Mouse (Mus musculus) ES-E14 (cell line): Measurements from ENCODE around the gene Epb41l5. TPM values are rescaled to one million over a fixed set of nuclear protein-coding genes. Genes with fewer than 3 reads are reported as not detected.

Experiments used
- DNase-seq: peaks from one replicate; pipeline ENCODE4 v3.0.0-alpha.2; 2013; ENCODE audit warnings: low read depth, low spot score
- H3K27ac ChIP-seq: 2 replicates; pipeline ENCODE4 v1.5.1; 2012; ENCODE audit warnings: low read depth, mild to moderate bottlenecking, low read length, moderate library complexity, mixed read lengths; ENCODE audit not compliant: poor library complexity, insufficient read depth, severe bottlenecking
- H3K36me3 ChIP-seq: 2 replicates; pipeline ENCODE4 v1.6.1; 2012; ENCODE audit warnings: mild to moderate bottlenecking, low read length, moderate library complexity, mixed read lengths; ENCODE audit not compliant: control insufficient read depth, poor library complexity, insufficient read depth, severe bottlenecking
- H3K4me1 ChIP-seq, 2 experiments: fragments of 150-350 bp in 1 of 2; sonication (generic) in 1 of 2; 2 replicates each; pipeline ENCODE4 v1.6.1; 2012; ENCODE audit warnings: low read length in 2 of 2, mild to moderate bottlenecking in 1 of 2, mixed read lengths in 1 of 2; ENCODE audit not compliant: control insufficient read depth in 2 of 2, insufficient read depth in 2 of 2, poor library complexity in 1 of 2
- H3K4me3 ChIP-seq, 2 experiments: fragments of 150-350 bp in 1 of 2; sonication (generic) in 1 of 2; 2 replicates each; pipeline ENCODE4 v1.5.1; 2012; ENCODE audit warnings: low read length in 2 of 2, low read depth in 1 of 2, mild to moderate bottlenecking in 1 of 2, mixed read lengths in 1 of 2; ENCODE audit not compliant: insufficient read depth in 1 of 2, poor library complexity in 1 of 2, severe bottlenecking in 1 of 2
- H3K9ac ChIP-seq: 2 replicates; pipeline ENCODE4 v1.6.1; 2012; ENCODE audit warnings: low read depth, mild to moderate bottlenecking, low read length, mixed read lengths; ENCODE audit not compliant: poor library complexity, insufficient read depth, severe bottlenecking
- H3K9me3 ChIP-seq: fragments of 150-350 bp; sonication (generic); 2 replicates; pipeline ENCODE4 v1.6.1; 2012; ENCODE audit warnings: low read depth, mild to moderate bottlenecking, low read length; ENCODE audit not compliant: control insufficient read depth, insufficient read depth
- CHD2 ChIP-seq: IDR thresholded peaks from 2 replicates; pipeline ENCODE4 v1.6.1; 2014; ENCODE audit warnings: mild to moderate bottlenecking, low read depth, low read length, inconsistent platforms
- HCFC1 ChIP-seq: IDR thresholded peaks from 2 replicates; pipeline ENCODE4 v1.6.1; 2012; ENCODE audit warnings: low read length, inconsistent platforms, borderline replicate concordance; ENCODE audit not compliant: insufficient read depth
- MAFK ChIP-seq: IDR thresholded peaks from 2 replicates; pipeline ENCODE4 v1.6.1; 2014; ENCODE audit warnings: mild to moderate bottlenecking, low read depth, low read length, inconsistent platforms; ENCODE audit not compliant: insufficient read depth
- ZC3H11A ChIP-seq: IDR thresholded peaks from 2 replicates; pipeline ENCODE4 v1.6.1; 2012; ENCODE audit warnings: low read depth, mild to moderate bottlenecking, inconsistent platforms, low read length, borderline replicate concordance
- ZNF384 ChIP-seq: IDR thresholded peaks from 2 replicates; pipeline ENCODE4 v1.6.1; 2012; ENCODE audit warnings: low read depth, low read length, inconsistent platforms
- in situ Hi-C, 2 experiments: fragments of 600-800 bp; cut with MboI; formaldehyde crosslinking; loops; one replicate each; pipeline ENCODE4 v1.15.1; 2025; ENCODE audit warnings: low sequenced_read_pairs in 2 of 2, inconsistent platforms in 1 of 2; ENCODE audit not compliant: unreplicated experiment in 2 of 2
- total RNA-seq: library from RNA; depleted of rRNA; stranded (reverse); fragments of 300-350 nt; gene quantifications from 2 replicates; pipeline ENCODE4 v1.2.3, GENCODE M21; 2012

Epb41l5 gene
- total RNA-seq, 1 experiment, result 13.4 TPM

DNA sequence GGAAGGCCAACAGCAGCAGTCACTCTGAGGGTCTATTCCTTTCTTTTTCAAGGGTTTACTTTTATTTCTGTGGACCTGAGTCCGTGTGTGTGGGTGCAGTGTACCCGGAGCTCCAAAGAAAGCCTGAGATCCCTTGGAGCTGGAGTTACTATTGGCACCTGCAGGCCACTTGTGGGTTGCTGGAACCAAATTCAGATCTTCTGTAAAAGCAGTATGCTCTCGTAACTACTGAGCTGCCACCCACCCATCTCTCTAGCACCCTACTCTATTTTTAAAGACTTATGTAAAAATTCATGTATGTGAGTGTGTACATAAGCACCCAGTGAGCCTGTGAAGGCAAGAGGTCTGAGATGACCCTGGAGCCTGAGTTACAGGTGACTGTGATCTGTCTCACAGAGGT, 43.4 kb downstream of the Epb41l5 start:
- in situ Hi-C loops, result no loop called here

DNA sequence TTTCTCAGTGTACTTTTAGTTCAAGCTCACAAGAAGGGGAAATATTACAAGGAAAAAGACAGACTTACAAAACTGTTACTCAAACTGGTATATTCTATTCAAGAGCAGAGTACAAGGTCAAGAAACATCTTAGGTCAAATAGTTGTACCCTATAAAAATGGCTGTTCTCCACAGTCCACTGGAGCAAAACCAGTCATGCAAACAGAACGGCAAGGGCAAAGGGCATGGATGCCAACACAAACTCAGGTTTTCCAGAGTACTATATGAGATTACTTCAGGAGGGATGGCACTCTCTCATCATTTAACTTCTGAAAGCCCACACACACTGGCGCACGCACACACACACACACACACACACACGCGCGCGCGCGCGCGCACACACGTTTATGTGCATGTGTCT, 46.4 kb downstream of the Epb41l5 start:
- TF ChIP-seq MAFK (no peak), HCFC1 (no peak), ZC3H11A (no peak), ZNF384 (no peak), CHD2 (no peak)
- Histone ChIP-seq H3K4me3 (no peak overlapping the region), H3K9me3 (no peaks in the 10 kb centered on the region), H3K27ac (no peak overlapping the region), H3K4me1 (no peaks in the 10 kb centered on the region), H3K9ac (no peak overlapping the region), H3K36me3 (peaks cover 3% of the 10 kb centered on the region; the same call in 1 of the 2 replicates)
- in situ Hi-C loops, result no loop called here
- DNase-seq, result no peak

More for the DNA sequence above, 43.4 kb downstream of the Epb41l5 start:
- DNase-seq, result no peak
- H3K36me3 ChIP-seq, result no peaks in the 10 kb centered on the region; the same call in 1 of the 2 replicates
- TF ChIP-seq ZC3H11A, result no peak
- TF ChIP-seq MAFK, result no peak
- TF ChIP-seq ZNF384, result no peak
- TF ChIP-seq CHD2, result no peak
- TF ChIP-seq HCFC1, result no peak
- no peaks in the 10 kb centered on the region for H3K4me1 ChIP-seq
- no peaks in the 10 kb centered on the region for H3K9me3 ChIP-seq
- no peak overlapping the region for H3K27ac ChIP-seq
- no peak overlapping the region for H3K4me3 ChIP-seq
- no peak overlapping the region for H3K9ac ChIP-seq

DNA sequence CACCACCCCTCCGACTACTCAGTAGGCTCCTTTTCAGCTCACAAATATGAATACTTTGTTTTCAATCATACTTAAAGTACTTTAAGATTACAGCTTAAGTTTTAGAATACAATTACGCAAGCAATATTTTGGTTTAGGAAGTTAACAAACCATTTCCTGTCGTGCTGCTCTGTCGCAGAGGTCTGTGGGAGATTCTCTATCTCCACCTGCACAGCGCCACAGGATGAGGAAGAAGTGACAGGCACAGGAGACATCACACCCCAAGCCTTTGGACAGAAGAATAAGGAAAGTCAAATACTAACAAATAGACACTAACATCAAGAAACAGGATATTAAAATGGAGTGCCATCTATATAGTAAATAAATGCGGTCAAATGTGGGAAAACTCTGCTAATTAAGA, 49.9 kb downstream of the Epb41l5 start:
- H3K4me3 ChIP-seq, result no peak overlapping the region
- DNase-seq, result no peak
- no peaks in the 10 kb centered on the region for H3K9me3 ChIP-seq
- no peak for TF ChIP-seq MAFK
- TF ChIP-seq ZNF384, result no peak
- TF ChIP-seq ZC3H11A, result no peak
- no peak for TF ChIP-seq CHD2
- TF ChIP-seq HCFC1, result no peak
- no peaks in the 10 kb centered on the region for H3K4me1 ChIP-seq
- H3K36me3 ChIP-seq, result peaks cover 3% of the 10 kb centered on the region; the same call in 1 of the 2 replicates
- H3K27ac ChIP-seq, result no peak overlapping the region
- in situ Hi-C loops, result no loop called here
- no peak overlapping the region for H3K9ac ChIP-seq

DNA sequence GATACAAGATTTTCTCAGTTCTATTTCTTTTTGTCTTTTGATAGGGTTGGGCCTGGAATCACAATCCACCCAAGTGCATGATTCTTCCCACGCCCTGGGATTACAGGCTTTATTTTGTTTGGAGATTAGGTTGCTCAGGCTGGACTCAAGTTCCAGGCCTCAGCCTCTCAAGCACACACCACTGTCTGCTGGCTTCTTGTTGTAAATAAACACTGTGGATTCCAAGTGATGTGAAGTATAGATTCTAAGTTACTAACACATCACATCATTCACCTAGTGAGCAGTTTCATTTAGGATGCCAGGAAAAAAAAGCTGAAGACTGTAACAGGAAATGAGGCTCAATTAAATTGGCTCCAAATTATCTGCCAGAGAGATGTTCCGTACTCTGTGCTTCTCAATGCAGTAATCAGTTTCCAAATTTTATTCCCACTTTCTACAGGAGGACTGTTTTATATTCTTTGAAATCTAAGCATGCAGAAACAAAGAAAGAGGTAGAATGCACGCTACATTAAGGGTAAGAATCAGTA, 51.8 kb downstream of the Epb41l5 start:
- H3K36me3 ChIP-seq, result peaks cover 3% of the 10 kb centered on the region; the same call in 1 of the 2 replicates
- no peak overlapping the region for H3K27ac ChIP-seq
- DNase-seq, result no peak
- no peak overlapping the region for H3K9ac ChIP-seq
- in situ Hi-C loops, result no loop called here
- H3K9me3 ChIP-seq, result no peaks in the 10 kb centered on the region
- no peaks in the 10 kb centered on the region for H3K4me1 ChIP-seq
- no peak for TF ChIP-seq ZC3H11A
- TF ChIP-seq MAFK, result no peak
- no peak for TF ChIP-seq HCFC1
- H3K4me3 ChIP-seq, result no peak overlapping the region

DNA sequence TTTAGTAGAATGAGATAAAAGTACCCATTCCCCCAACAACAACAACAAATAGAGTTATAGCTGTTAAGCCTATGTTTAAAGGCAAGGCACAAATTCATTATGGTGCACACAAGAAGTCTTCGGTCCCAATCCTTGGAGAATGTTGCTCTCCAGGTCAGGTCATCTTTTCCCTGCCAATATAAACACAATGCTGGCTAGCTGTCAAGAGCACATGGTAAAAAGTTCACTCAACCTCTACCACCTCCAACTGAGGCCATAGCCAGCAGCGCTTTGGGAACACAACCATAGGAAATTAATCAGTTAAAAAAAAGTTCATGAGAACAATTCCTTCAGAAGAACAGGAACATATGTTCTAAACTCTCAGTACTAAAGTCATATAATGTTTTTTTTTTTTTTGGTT, 58.8 kb downstream of the Epb41l5 start:
- Histone ChIP-seq H3K36me3 (no peaks in the 10 kb centered on the region), H3K4me3 (no peak overlapping the region), H3K9ac (no peak overlapping the region), H3K9me3 (no peaks in the 10 kb centered on the region), H3K27ac (no peak overlapping the region), H3K4me1 (no peaks in the 10 kb centered on the region)
- TF ChIP-seq ZC3H11A (no peak), ZNF384 (no peak), MAFK (no peak)
- in situ Hi-C loops, result no loop called here
- no peak for DNase-seq
